Mouse (Mus musculus) heart, postnatal 0 days (tissue): Measurements from ENCODE around the gene Top3a.

Experiments
- CTCF ChIP-seq: IDR thresholded peaks from 2 replicates; pipeline ENCODE4 v1.5.1; 2016; ENCODE audit warnings: antibody characterized with exemption, control low read depth, low read depth
- EP300 ChIP-seq: IDR thresholded peaks from 2 replicates; pipeline ENCODE4 v1.6.1; 2016; ENCODE audit warnings: antibody characterized with exemption, low read depth

DNA sequence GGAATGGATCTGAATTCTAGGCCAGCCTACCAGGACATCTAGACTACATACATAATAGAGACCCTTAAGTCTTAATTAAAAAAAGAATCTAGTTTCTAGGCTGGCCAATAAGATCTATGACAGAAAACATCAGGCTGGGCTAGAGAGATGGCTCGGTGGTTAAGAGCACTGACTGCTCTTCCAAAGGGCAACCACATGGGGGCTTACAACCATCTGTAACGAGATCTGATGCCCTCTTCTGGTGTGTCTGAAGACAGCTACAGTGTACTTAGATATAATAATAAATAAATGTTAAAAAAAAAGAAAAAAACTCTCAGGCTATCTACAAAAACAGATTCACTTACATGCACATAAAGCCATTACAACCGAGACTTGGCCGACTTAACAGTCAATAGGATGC is 22.8 kb upstream of the Top3a start:
- TF ChIP-seq CTCF (no peak), EP300 (no peak)
